Mouse (Mus musculus): ENCODE measurements around the gene Dnah5. TPM values are rescaled to one million over a fixed set of nuclear protein-coding genes. Genes with fewer than 3 reads are reported as not detected.

Dnah5 gene
- 0.72 and 0.73 TPM in 2 replicates for polyA plus RNA-seq (2012; rRNA removed)

GRCm38 (mm10) chr15:28203111-28204075 is at the start of gene Dnah5:
Gene Dnah5, plus strand, starts transcription at chr15:28203752.
- no peak within 1 kb of the TSS for H3K27ac ChIP-seq (ENCODE audit: insufficient read depth, low read length)
- no peaks in the 10 kb centered on the region for H3K4me1 ChIP-seq (ENCODE audit: control insufficient read depth, insufficient read depth, low read length)
- no peak within 1 kb of the TSS for H3K4me3 ChIP-seq (ENCODE audit: insufficient read depth, low read length)
- no peak for TF ChIP-seq CTCF (IDR thresholded peaks at IDR 0.05; ENCODE audit: extremely low read depth, insufficient read depth, low read length)
- TF ChIP-seq POLR2A (IDR thresholded peaks at IDR 0.05; ENCODE audit: extremely low read depth, insufficient read depth, low read length): no peak

- Histone ChIP-seq H3K4me1 (ENCODE audit: control insufficient read depth, insufficient read depth, low read length) (no peaks in the 10 kb centered on the region; the same call in 1 of the 2 replicates), H3K27ac (ENCODE audit: insufficient read depth, low read length) (no peak overlapping the region), H3K4me3 (ENCODE audit: insufficient read depth, low read length) (peak overlapping the region; percentile 48)
- peak; percentile 18; the same call in 1 of the 2 replicates for TF ChIP-seq CTCF (IDR thresholded peaks at IDR 0.05; ENCODE audit: extremely low read depth, insufficient read depth, low read length)
- TF ChIP-seq POLR2A (IDR thresholded peaks at IDR 0.05; ENCODE audit: extremely low read depth, insufficient read depth, low read length): 0 out of 2 replicates have a peak, but pooled peaks have one; percentile 10
Measured at GRCm38 (mm10) chr15:28154822-28155501, 48.6 kb upstream of the Dnah5 start.

DNA sequence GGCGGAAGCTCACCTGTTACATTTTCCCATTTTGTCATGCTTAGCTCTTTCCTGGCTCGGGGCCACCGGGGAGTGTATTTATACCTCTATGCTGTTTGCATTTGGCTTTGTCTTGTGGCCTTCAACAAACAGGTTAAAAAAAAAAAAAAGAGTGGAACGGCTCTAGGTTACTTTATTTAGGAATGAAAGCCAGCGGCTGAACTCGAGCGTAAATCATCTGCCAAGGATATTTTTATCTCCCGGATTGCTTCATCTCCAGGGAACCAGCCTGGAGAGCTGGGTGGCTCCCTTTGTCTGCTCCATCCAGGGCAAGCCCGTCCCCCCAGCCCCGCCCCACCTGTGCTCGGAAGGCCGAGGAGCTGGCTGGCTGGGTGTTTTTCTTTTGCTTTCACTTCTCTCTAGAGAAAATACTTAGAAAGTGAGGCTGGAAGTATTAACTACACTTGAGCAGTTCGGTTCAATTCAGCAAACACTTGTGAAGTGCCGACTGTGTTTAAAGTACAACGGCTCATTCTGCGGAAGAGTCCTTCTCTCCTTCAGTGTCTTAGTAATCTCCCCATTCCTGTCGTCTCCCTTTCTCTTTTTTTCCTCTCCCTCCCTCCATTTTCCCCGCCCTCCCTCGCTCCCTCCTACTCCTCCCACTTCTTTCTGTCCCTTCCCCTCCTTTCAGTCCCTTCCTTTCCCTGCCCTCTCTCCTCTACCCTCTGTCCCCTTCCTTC is 44.6 kb upstream of the Dnah5 start:
- peak overlapping the region; percentile 39 for H3K4me3 ChIP-seq (ENCODE audit: insufficient read depth, low read length)
- no peak overlapping the region for H3K27ac ChIP-seq (ENCODE audit: insufficient read depth, low read length)
- H3K4me1 ChIP-seq (ENCODE audit: control insufficient read depth, insufficient read depth, low read length): no peaks in the 10 kb centered on the region; the same call in 1 of the 2 replicates
- no peak for TF ChIP-seq POLR2A (IDR thresholded peaks at IDR 0.05; ENCODE audit: extremely low read depth, insufficient read depth, low read length)
- no peak for TF ChIP-seq CTCF (IDR thresholded peaks at IDR 0.05; ENCODE audit: extremely low read depth, insufficient read depth, low read length)

DNA sequence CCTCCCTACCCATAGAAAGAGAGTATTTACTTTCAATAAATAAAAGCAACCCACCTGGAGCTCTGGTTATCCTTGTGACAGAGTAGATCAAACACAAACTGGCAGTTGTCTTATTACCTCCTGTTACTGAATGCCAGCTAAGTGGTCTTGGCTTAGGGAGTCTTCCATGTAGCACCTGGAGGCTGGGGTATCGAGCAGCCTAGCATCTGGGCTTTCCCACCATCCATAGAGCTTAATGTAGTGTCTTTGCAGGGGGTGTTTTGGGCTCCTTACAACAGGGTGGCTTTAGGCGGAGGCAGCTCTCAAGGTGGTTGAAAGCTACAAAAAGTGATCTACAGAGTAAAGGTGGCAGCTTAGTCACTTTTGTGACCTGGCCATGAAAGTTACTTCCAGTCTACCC is 41.3 kb upstream of the Dnah5 start:
- no peaks in the 10 kb centered on the region; the same call in 1 of the 2 replicates for H3K4me1 ChIP-seq (ENCODE audit: control insufficient read depth, insufficient read depth, low read length)
- TF ChIP-seq POLR2A (IDR thresholded peaks at IDR 0.05; ENCODE audit: extremely low read depth, insufficient read depth, low read length): no peak
- TF ChIP-seq CTCF (IDR thresholded peaks at IDR 0.05; ENCODE audit: extremely low read depth, insufficient read depth, low read length): no peak
- H3K4me3 ChIP-seq (ENCODE audit: insufficient read depth, low read length): no peak overlapping the region
- H3K27ac ChIP-seq (ENCODE audit: insufficient read depth, low read length): no peak overlapping the region

- Histone ChIP-seq H3K27ac (ENCODE audit: insufficient read depth, low read length) (no peak overlapping the region), H3K4me1 (ENCODE audit: control insufficient read depth, insufficient read depth, low read length) (no peaks in the 10 kb centered on the region), H3K4me3 (ENCODE audit: insufficient read depth, low read length) (no peak overlapping the region)
- TF ChIP-seq CTCF (IDR thresholded peaks at IDR 0.05; ENCODE audit: extremely low read depth, insufficient read depth, low read length): no peak
- TF ChIP-seq POLR2A (IDR thresholded peaks at IDR 0.05; ENCODE audit: extremely low read depth, insufficient read depth, low read length): no peak
Measured at GRCm38 (mm10) chr15:28165234-28165633, 38.3 kb upstream of the Dnah5 start.

GRCm38 (mm10) chr15:28166090-28166489 is 37.5 kb upstream of the Dnah5 start:
- Histone ChIP-seq H3K4me1 (ENCODE audit: control insufficient read depth, insufficient read depth, low read length) (no peaks in the 10 kb centered on the region), H3K4me3 (ENCODE audit: insufficient read depth, low read length) (no peak overlapping the region), H3K27ac (ENCODE audit: insufficient read depth, low read length) (no peak overlapping the region)
- TF ChIP-seq POLR2A (IDR thresholded peaks at IDR 0.05; ENCODE audit: extremely low read depth, insufficient read depth, low read length) (no peak), CTCF (IDR thresholded peaks at IDR 0.05; ENCODE audit: extremely low read depth, insufficient read depth, low read length) (no peak)

GRCm38 (mm10) chr15:28178951-28179350 is 24.6 kb upstream of the Dnah5 start:
- Histone ChIP-seq H3K27ac (ENCODE audit: insufficient read depth, low read length) (no peak overlapping the region), H3K4me1 (ENCODE audit: control insufficient read depth, insufficient read depth, low read length) (no peaks in the 10 kb centered on the region), H3K4me3 (ENCODE audit: insufficient read depth, low read length) (no peak overlapping the region)
- TF ChIP-seq POLR2A (IDR thresholded peaks at IDR 0.05; ENCODE audit: extremely low read depth, insufficient read depth, low read length): no peak
- no peak for TF ChIP-seq CTCF (IDR thresholded peaks at IDR 0.05; ENCODE audit: extremely low read depth, insufficient read depth, low read length)

DNA sequence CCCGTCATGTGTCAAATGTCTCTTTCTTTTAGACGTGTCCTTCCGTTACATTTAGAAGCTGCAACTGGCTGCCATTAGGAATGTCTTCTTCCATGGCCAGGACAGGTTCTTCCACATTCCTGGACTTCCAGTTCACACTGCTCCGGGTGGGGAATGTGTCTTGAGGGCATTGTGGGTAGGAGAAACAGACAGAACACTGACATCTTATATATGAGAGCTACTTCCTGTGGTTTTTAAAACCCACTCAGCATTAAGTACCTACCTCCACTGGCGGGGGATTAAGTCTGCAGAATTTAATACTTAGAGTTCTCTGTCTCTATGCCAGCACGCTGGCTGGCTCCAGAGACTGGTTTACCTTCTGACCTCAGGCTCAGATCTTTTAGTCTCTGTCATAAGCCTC is 24.0 kb upstream of the Dnah5 start:
- no peak for TF ChIP-seq POLR2A (IDR thresholded peaks at IDR 0.05; ENCODE audit: extremely low read depth, insufficient read depth, low read length)
- no peak for TF ChIP-seq CTCF (IDR thresholded peaks at IDR 0.05; ENCODE audit: extremely low read depth, insufficient read depth, low read length)
- Histone ChIP-seq H3K4me1 (ENCODE audit: control insufficient read depth, insufficient read depth, low read length) (no peaks in the 10 kb centered on the region), H3K27ac (ENCODE audit: insufficient read depth, low read length) (no peak overlapping the region), H3K4me3 (ENCODE audit: insufficient read depth, low read length) (no peak overlapping the region)

GRCm38 (mm10) chr15:28181862-28182261 is 21.7 kb upstream of the Dnah5 start:
- no peaks in the 10 kb centered on the region for H3K4me1 ChIP-seq (ENCODE audit: control insufficient read depth, insufficient read depth, low read length)
- peak overlapping the region; percentile 37 for H3K4me3 ChIP-seq (ENCODE audit: insufficient read depth, low read length)
- H3K27ac ChIP-seq (ENCODE audit: insufficient read depth, low read length): no peak overlapping the region
- TF ChIP-seq CTCF (IDR thresholded peaks at IDR 0.05; ENCODE audit: extremely low read depth, insufficient read depth, low read length) (peak; percentile 84), POLR2A (IDR thresholded peaks at IDR 0.05; ENCODE audit: extremely low read depth, insufficient read depth, low read length) (no peak)

Data from cortical plate, adult 2 months (tissue).